Mouse (Mus musculus) forebrain, embryonic 11.5 days (tissue): ENCODE data around the gene Dapk3. TPM values are rescaled to one million over a fixed set of nuclear protein-coding genes. Genes with fewer than 3 reads are reported as not detected.
"Not testable (repeated sequence)": the region's sequence is repeated elsewhere in the genome, so short reads cannot be mapped to it uniquely, and the experiment has no call there.

Experiments used
- ATAC-seq: fragments of 200-750 bp; cut with Nextera tagmentation; replicated peaks from 2 replicates; pipeline ENCODE4 v1.8.0; 2017; ENCODE audit warnings: moderate TSS enrichment; ENCODE audit not compliant: low FRiP score
- DNase-seq: peaks from one replicate; pipeline ENCODE4 v3.0.0-alpha.2; 2017; ENCODE audit warnings: low spot score
- H3K27ac ChIP-seq: fragments of 300-500 bp; sonication (generic); 2 replicates; pipeline ENCODE4 v1.5.1; 2014; ENCODE audit warnings: low read depth, low read length
- H3K27me3 ChIP-seq: fragments of 300-500 bp; sonication (generic); 2 replicates; pipeline ENCODE4 v1.6.1; 2014; ENCODE audit warnings: mild to moderate bottlenecking, low read length, mixed read lengths; ENCODE audit not compliant: control insufficient read depth, insufficient read depth
- H3K36me3 ChIP-seq: fragments of 300-500 bp; sonication (generic); 2 replicates; pipeline ENCODE4 v1.6.1; 2014; ENCODE audit warnings: mild to moderate bottlenecking, low read length, moderate library complexity, mixed read lengths; ENCODE audit not compliant: control insufficient read depth, insufficient read depth
- H3K4me1 ChIP-seq: fragments of 300-500 bp; sonication (generic); replicated peaks from 2 replicates; pipeline ENCODE4 v1.6.1; 2014; ENCODE audit warnings: low read length, mixed read lengths; ENCODE audit not compliant: control insufficient read depth, insufficient read depth
- H3K4me2 ChIP-seq: fragments of 300-500 bp; sonication (generic); 2 replicates; pipeline ENCODE4 v1.6.1; 2014; ENCODE audit warnings: low read depth, mild to moderate bottlenecking, low read length, moderate library complexity, mixed read lengths; ENCODE audit not compliant: severe bottlenecking
- H3K4me3 ChIP-seq: fragments of 300-500 bp; sonication (generic); 2 replicates; pipeline ENCODE4 v1.5.1; 2014; ENCODE audit warnings: low read depth, low read length
- H3K9ac ChIP-seq: fragments of 300-500 bp; sonication (generic); 2 replicates; pipeline ENCODE4 v1.6.1; 2014; ENCODE audit warnings: low read length
- H3K9me3 ChIP-seq: fragments of 300-500 bp; sonication (generic); 2 replicates; pipeline ENCODE4 v1.6.1; 2016; ENCODE audit warnings: low read length, mixed read lengths; ENCODE audit not compliant: control insufficient read depth
- WGBS: fragments of 180-500 bp; shearing (Covaris S2); extraction: QIAGEN DNeasy Blood & Tissue Kit; methylation state at CpG from one replicate; pipeline ENCODE4 v1.1.7; 2014; 5-methylcytosine and 5-hydroxymethylcytosine counted together
- polyA plus RNA-seq: library from polyadenylated mRNA; unstranded; fragments of >200 nt; fragmentation: Nextera tagmentation; extraction: Ambion mirVana; gene quantifications from 2 replicates; pipeline ENCODE4 v1.2.1, GENCODE M21; 2014

Dapk3 gene
- polyA plus RNA-seq, 1 experiment from 2014 or later = 54.8 TPM

- not testable (repeated sequence) for H3K9me3 ChIP-seq, DNase-seq, H3K27me3 ChIP-seq, ATAC-seq
- H3K27ac ChIP-seq = peak overlapping the region; percentile 88
- peak overlapping the region; percentile 30 for H3K4me3 ChIP-seq
- 11% methylated on average over 3 of the region's 4 CpGs for WGBS
- H3K4me2 ChIP-seq = peak overlapping the region; percentile 61; the same call in 1 of the 2 replicates
- peaks cover 27% of the 10 kb centered on the region for H3K36me3 ChIP-seq
- H3K9ac ChIP-seq = peak overlapping the region; percentile 68
- peaks cover 25% of the 10 kb centered on the region for H3K4me1 ChIP-seq
Measured at GRCm38 (mm10) chr10:81175345-81175701, 7.5 kb upstream of the Dapk3 start.

GRCm38 (mm10) chr10:81175936-81176465 is 6.8 kb upstream of the Dapk3 start:
- peaks cover 25% of the 10 kb centered on the region for H3K4me1 ChIP-seq
- WGBS = 10% methylated on average over 13 of the region's 13 CpGs
- DNase-seq = no peak
- H3K36me3 ChIP-seq = peaks cover 32% of the 10 kb centered on the region
- peak; percentile 11; the same call in 1 of the 2 replicates for ATAC-seq
- H3K4me2 ChIP-seq = peak overlapping the region; percentile 99
- no peak overlapping the region; the same call in 1 of the 2 replicates for H3K9ac ChIP-seq
- H3K9me3 ChIP-seq = no peaks in the 10 kb centered on the region
- H3K4me3 ChIP-seq = peak overlapping the region; percentile 100
- H3K27ac ChIP-seq = peak overlapping the region; percentile 58; the same call in 1 of the 2 replicates
- no peaks in the 10 kb centered on the region for H3K27me3 ChIP-seq

GRCm38 (mm10) chr10:81176466-81177271 is 6.1 kb upstream of the Dapk3 start, which contains the start of gene Eef2:
Gene Eef2 (plus strand): TSS chr10:81176631.
- Histone ChIP-seq H3K4me1 (peaks cover 25% of the 10 kb centered on the region), H3K27me3 (no peaks in the 10 kb centered on the region), H3K4me3 (peak within 1 kb of the TSS; percentile 100), H3K9me3 (no peaks in the 10 kb centered on the region), H3K27ac (peak within 1 kb of the TSS; percentile 88), H3K9ac (peak within 1 kb of the TSS; percentile 98), H3K4me2 (peak within 1 kb of the TSS; percentile 99), H3K36me3 (peaks cover 39% of the 10 kb centered on the region)
- ATAC-seq (peak; percentile 84), DNase-seq (peak; percentile 100)
- WGBS = under 1% methylated on average over 77 of the region's 77 CpGs

GRCm38 (mm10) chr10:81177491-81177925 is 5.3 kb upstream of the Dapk3 start:
- no peaks in the 10 kb centered on the region for H3K27me3 ChIP-seq
- DNase-seq (no peak), ATAC-seq (no peak)
- peaks cover 28% of the 10 kb centered on the region for H3K4me1 ChIP-seq
- H3K27ac ChIP-seq = peak overlapping the region; percentile 77
- peak overlapping the region; percentile 98 for H3K9ac ChIP-seq
- H3K4me3 ChIP-seq = peak overlapping the region; percentile 100
- peak overlapping the region; percentile 99 for H3K4me2 ChIP-seq
- H3K9me3 ChIP-seq = no peaks in the 10 kb centered on the region
- peaks cover 43% of the 10 kb centered on the region for H3K36me3 ChIP-seq
- WGBS = 20% methylated on average over 16 of the region's 16 CpGs

- H3K27ac ChIP-seq = no peak overlapping the region
- 73% methylated on average over 14 of the region's 14 CpGs for WGBS
- H3K9ac ChIP-seq = peak overlapping the region; percentile 98
- no peak for ATAC-seq
- peaks cover 28% of the 10 kb centered on the region for H3K4me1 ChIP-seq
- peak overlapping the region; percentile 99 for H3K4me2 ChIP-seq
- H3K27me3 ChIP-seq = no peaks in the 10 kb centered on the region
- no peak for DNase-seq
- peak overlapping the region; percentile 100 for H3K4me3 ChIP-seq
- H3K9me3 ChIP-seq = no peaks in the 10 kb centered on the region
- peaks cover 43% of the 10 kb centered on the region for H3K36me3 ChIP-seq
Measured at GRCm38 (mm10) chr10:81177958-81178712, 4.7 kb upstream of the Dapk3 start.

GRCm38 (mm10) chr10:81178927-81179326 is 3.9 kb upstream of the Dapk3 start:
- Histone ChIP-seq H3K4me1 (peaks cover 29% of the 10 kb centered on the region), H3K36me3 (peaks cover 43% of the 10 kb centered on the region), H3K4me3 (no peak overlapping the region), H3K4me2 (no peak overlapping the region), H3K27ac (no peak overlapping the region), H3K9ac (no peak overlapping the region), H3K27me3 (no peaks in the 10 kb centered on the region), H3K9me3 (no peaks in the 10 kb centered on the region)
- DNase-seq = no peak
- 91% methylated on average over 11 of the region's 11 CpGs for WGBS
- no peak for ATAC-seq

- Histone ChIP-seq H3K4me2 (no peak overlapping the region), H3K4me1 (peaks cover 28% of the 10 kb centered on the region), H3K27me3 (no peaks in the 10 kb centered on the region), H3K9ac (no peak overlapping the region), H3K9me3 (no peaks in the 10 kb centered on the region), H3K4me3 (no peak overlapping the region), H3K27ac (no peak overlapping the region), H3K36me3 (peaks cover 43% of the 10 kb centered on the region)
- WGBS = 90% methylated on average over 32 of the region's 32 CpGs
- ATAC-seq (no peak), DNase-seq (no peak)
Measured at GRCm38 (mm10) chr10:81179451-81180342, 3.1 kb upstream of the Dapk3 start.

GRCm38 (mm10) chr10:81180946-81181345 is 1.9 kb upstream of the Dapk3 start:
- H3K4me2 ChIP-seq = no peak overlapping the region
- ATAC-seq (no peak), DNase-seq (no peak)
- no peak overlapping the region for H3K27ac ChIP-seq
- no peaks in the 10 kb centered on the region for H3K27me3 ChIP-seq
- no peaks in the 10 kb centered on the region for H3K9me3 ChIP-seq
- 92% methylated on average over 13 of the region's 13 CpGs for WGBS
- H3K9ac ChIP-seq = no peak overlapping the region
- no peak overlapping the region for H3K4me3 ChIP-seq
- peaks cover 43% of the 10 kb centered on the region for H3K36me3 ChIP-seq
- peaks cover 21% of the 10 kb centered on the region for H3K4me1 ChIP-seq
